Mouse (Mus musculus): ENCODE data around the gene Map2k4.

GRCm38 (mm10) chr11:65794428-65795219 is 6.5 kb upstream of the Map2k4 start:
- TF ChIP-seq GATA1 (IDR thresholded peaks at IDR 0.05; ENCODE audit: borderline replicate concordance, low read length) (no peak), FLI1 (IDR thresholded peaks at IDR 0.05; ENCODE audit: low read length) (no peak)

All from megakaryocyte, embryonic 14.5 days (primary cell).